Mouse (Mus musculus): ENCODE measurements around the gene Stard9.
"Not testable (repeated sequence)": the region's sequence is repeated elsewhere in the genome, so short reads cannot be mapped to it uniquely, and the experiment has no call there.

The Stard9 gene

GRCm38 (mm10) chr2:120655905-120656304, 27.0 kb downstream of the Stard9 start:
- no peak for DNase-seq

- DNase-seq, result no peak
Measured at GRCm38 (mm10) chr2:120656711-120657110, 27.8 kb downstream of the Stard9 start.

- DNase-seq, result no peak
Measured at GRCm38 (mm10) chr2:120658486-120658885, 29.6 kb downstream of the Stard9 start.

- DNase-seq, result no peak
Measured at GRCm38 (mm10) chr2:120659318-120659717, 30.4 kb downstream of the Stard9 start.

GRCm38 (mm10) chr2:120660486-120661078, 31.7 kb downstream of the Stard9 start:
- peak in 1 of 2 experiments; percentile 5 for DNase-seq

- DNase-seq, result no peak
Measured at GRCm38 (mm10) chr2:120662766-120663165, 33.8 kb downstream of the Stard9 start.

GRCm38 (mm10) chr2:120663491-120664154, 34.7 kb downstream of the Stard9 start:
- DNase-seq, result no peak

GRCm38 (mm10) chr2:120667446-120667845, 38.5 kb downstream of the Stard9 start:
- no peak for DNase-seq

- no peak for DNase-seq
Measured at GRCm38 (mm10) chr2:120670253-120670652, 41.3 kb downstream of the Stard9 start.

GRCm38 (mm10) chr2:120681151-120681550, 52.2 kb downstream of the Stard9 start:
- not testable (repeated sequence) for DNase-seq

GRCm38 (mm10) chr2:120697767-120698166, 68.8 kb downstream of the Stard9 start:
- no peak for DNase-seq

- DNase-seq, result no peak
Measured at GRCm38 (mm10) chr2:120700379-120700885, 71.5 kb downstream of the Stard9 start.

GRCm38 (mm10) chr2:120702675-120703074, 73.8 kb downstream of the Stard9 start:
- DNase-seq, result peak in 1 of 2 experiments; percentile 5

GRCm38 (mm10) chr2:120707041-120707440, 78.1 kb downstream of the Stard9 start:
- DNase-seq, result peak in 1 of 2 experiments; percentile 0

- no peak for DNase-seq
Measured at GRCm38 (mm10) chr2:120710154-120710553, 81.2 kb downstream of the Stard9 start.

- no peak for DNase-seq
Measured at GRCm38 (mm10) chr2:120710948-120711347, 82.0 kb downstream of the Stard9 start.

GRCm38 (mm10) chr2:120713441-120713840, 84.5 kb downstream of the Stard9 start:
- DNase-seq, result peak in 1 of 2 experiments; percentile 29

GRCm38 (mm10) chr2:120718496-120718895, 89.6 kb downstream of the Stard9 start:
- peak in 1 of 2 experiments; percentile 10 for DNase-seq

GRCm38 (mm10) chr2:120720821-120721220, 91.9 kb downstream of the Stard9 start:
- DNase-seq, result no peak

GRCm38 (mm10) chr2:120721911-120722310, 93.0 kb downstream of the Stard9 start:
- no peak for DNase-seq

- no peak for DNase-seq
Measured at GRCm38 (mm10) chr2:120722491-120722890, 93.6 kb downstream of the Stard9 start.

- no peak for DNase-seq
Measured at GRCm38 (mm10) chr2:120723621-120724020, 94.7 kb downstream of the Stard9 start.

- no peak for DNase-seq
Measured at GRCm38 (mm10) chr2:120724176-120724575, 95.3 kb downstream of the Stard9 start.

Data from kidney, postnatal 25 days (tissue).